Mouse (Mus musculus): ENCODE data around the gene Crhr2. TPM values are rescaled to one million over a fixed set of nuclear protein-coding genes. Genes with fewer than 3 reads are reported as not detected.

Gene Crhr2
- polyA plus RNA-seq, 1 experiment from 2014 or later, result 6.4 TPM

GRCm38 (mm10) chr6:55123056-55123455, 9.8 kb downstream of the Crhr2 start:
- H3K9ac ChIP-seq, result no peak overlapping the region
- H3K4me3 ChIP-seq, result no peak overlapping the region
- no peaks in the 10 kb centered on the region for H3K9me3 ChIP-seq (replicated peaks)
- no peak overlapping the region for H3K27ac ChIP-seq (ENCODE audit: poor library complexity, severe bottlenecking)
- H3K4me1 ChIP-seq (replicated peaks), result 0 out of 2 replicates have a peak, but pooled peaks cover 2% of the 10 kb centered on the region
- no peaks in the 10 kb centered on the region for H3K36me3 ChIP-seq
- 16% methylated on average over 4 of the region's 4 CpGs for WGBS
- ATAC-seq (ENCODE audit: insufficient number of reproducible peaks, low FRiP score), result peak; percentile 51; the same call in 1 of the 2 replicates
- H3K27me3 ChIP-seq (replicated peaks), result peaks cover 56% of the 10 kb centered on the region
- no peak overlapping the region for H3K4me2 ChIP-seq

DNA sequence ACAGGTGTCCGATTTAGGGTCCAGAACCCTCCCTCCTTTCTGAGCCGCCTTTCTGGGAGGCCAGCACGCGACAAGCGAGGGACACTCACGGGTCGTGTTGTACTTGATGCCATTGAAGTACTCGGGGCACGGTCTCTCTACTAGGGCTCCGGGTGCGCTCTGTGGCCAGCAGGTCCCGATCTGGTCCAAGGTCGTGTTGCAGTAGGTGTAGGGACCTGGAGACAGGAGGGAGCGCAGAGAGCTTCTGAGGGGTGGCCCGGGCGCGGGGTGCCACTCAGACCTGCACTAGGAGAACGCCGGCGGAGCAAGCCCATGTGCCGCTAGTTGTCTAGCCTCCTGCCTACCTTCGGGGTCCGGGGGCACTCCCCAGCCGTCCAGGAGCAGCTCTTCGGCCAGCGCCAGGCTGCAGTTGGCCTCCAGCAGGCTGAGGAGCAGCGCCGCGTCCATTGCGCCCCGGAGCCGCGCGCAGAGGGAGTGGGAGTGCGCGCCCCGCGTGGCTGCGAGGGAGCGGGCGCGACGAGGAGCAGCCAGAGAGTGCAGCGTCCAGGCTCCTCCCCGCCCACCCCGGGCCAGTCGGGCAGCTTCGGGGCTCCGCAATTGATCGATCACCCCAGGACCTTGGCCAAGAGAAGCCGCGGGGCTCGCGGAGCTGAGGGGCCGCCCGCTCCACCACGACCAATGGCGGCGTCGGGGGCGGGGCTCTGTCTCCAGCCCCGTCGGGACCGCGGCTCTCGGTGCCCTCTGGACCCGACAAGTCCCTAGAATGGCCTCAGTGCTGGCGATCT, 15.3 kb downstream of the Crhr2 start:
- 0 out of 2 replicates have a peak, but pooled peaks have one; percentile 43 for ATAC-seq (ENCODE audit: insufficient number of reproducible peaks, low FRiP score)

GRCm38 (mm10) chr6:55108358-55108757, 24.5 kb downstream of the Crhr2 start:
- no peak for ATAC-seq (ENCODE audit: insufficient number of reproducible peaks, low FRiP score)
- Histone ChIP-seq H3K27me3 (replicated peaks) (peaks cover 30% of the 10 kb centered on the region), H3K4me2 (no peak overlapping the region), H3K4me1 (replicated peaks) (no peaks in the 10 kb centered on the region), H3K27ac (ENCODE audit: poor library complexity, severe bottlenecking) (no peak overlapping the region), H3K36me3 (no peaks in the 10 kb centered on the region), H3K4me3 (no peak overlapping the region), H3K9me3 (replicated peaks) (no peaks in the 10 kb centered on the region), H3K9ac (no peak overlapping the region)
- WGBS, result 10% methylated on average over 7 of the region's 7 CpGs

More for the DNA sequence above, 15.3 kb downstream of the Crhr2 start:
- H3K9ac ChIP-seq, result peak overlapping the region; percentile 19; the same call in 1 of the 2 replicates
- H3K4me1 ChIP-seq (replicated peaks), result peaks cover 10% of the 10 kb centered on the region; the same call in 1 of the 2 replicates
- H3K27me3 ChIP-seq (replicated peaks), result peaks cover 90% of the 10 kb centered on the region
- H3K4me3 ChIP-seq, result peak overlapping the region; percentile 61
- H3K27ac ChIP-seq (ENCODE audit: poor library complexity, severe bottlenecking), result no peak overlapping the region
- no peaks in the 10 kb centered on the region for H3K36me3 ChIP-seq
- no peaks in the 10 kb centered on the region for H3K9me3 ChIP-seq (replicated peaks)
- WGBS, result under 1% methylated on average over 68 of the region's 68 CpGs
- H3K4me2 ChIP-seq, result peak overlapping the region; percentile 85

GRCm38 (mm10) chr6:55098603-55099002, 34.2 kb downstream of the Crhr2 start:
- H3K4me3 ChIP-seq, result no peak overlapping the region
- ATAC-seq (ENCODE audit: insufficient number of reproducible peaks, low FRiP score), result no peak
- H3K27me3 ChIP-seq (replicated peaks), result 0 out of 2 replicates have a peak, but pooled peaks cover 13% of the 10 kb centered on the region
- no peak overlapping the region for H3K4me2 ChIP-seq
- WGBS, result 71% methylated on average over 5 of the region's 5 CpGs
- 0 out of 2 replicates have a peak, but pooled peaks cover 5% of the 10 kb centered on the region for H3K4me1 ChIP-seq (replicated peaks)
- no peak overlapping the region for H3K27ac ChIP-seq (ENCODE audit: poor library complexity, severe bottlenecking)
- H3K36me3 ChIP-seq, result no peaks in the 10 kb centered on the region
- H3K9me3 ChIP-seq (replicated peaks), result no peaks in the 10 kb centered on the region
- no peak overlapping the region for H3K9ac ChIP-seq

DNA sequence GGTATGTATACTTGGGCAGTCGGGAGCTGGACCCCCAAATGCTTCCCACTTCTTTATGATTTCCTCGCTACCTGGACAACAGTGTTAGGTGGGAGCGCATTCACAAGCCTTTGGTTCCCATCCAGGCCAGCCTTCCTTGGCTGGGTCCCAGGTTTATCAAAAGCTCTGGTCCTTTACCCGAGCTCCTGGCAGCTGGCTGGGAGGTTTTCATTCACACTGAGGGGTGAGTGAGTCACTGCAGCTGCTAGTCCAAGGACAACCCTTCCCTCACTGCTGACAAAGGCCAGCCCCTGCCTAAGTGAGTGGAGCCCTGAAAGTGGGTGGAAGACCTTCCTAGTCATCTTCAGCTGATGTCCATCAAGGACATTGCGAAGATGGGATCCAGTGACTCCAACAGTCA, 34.8 kb downstream of the Crhr2 start:
- H3K27me3 ChIP-seq (replicated peaks), result 0 out of 2 replicates have a peak, but pooled peaks cover 11% of the 10 kb centered on the region
- H3K4me3 ChIP-seq, result no peak overlapping the region
- no peaks in the 10 kb centered on the region for H3K9me3 ChIP-seq (replicated peaks)
- H3K36me3 ChIP-seq, result no peaks in the 10 kb centered on the region
- H3K4me1 ChIP-seq (replicated peaks), result 0 out of 2 replicates have a peak, but pooled peaks cover 5% of the 10 kb centered on the region
- H3K4me2 ChIP-seq, result no peak overlapping the region
- no peak overlapping the region for H3K27ac ChIP-seq (ENCODE audit: poor library complexity, severe bottlenecking)
- WGBS, result 53% methylated on average over 5 of the region's 5 CpGs
- no peak overlapping the region for H3K9ac ChIP-seq
- no peak for ATAC-seq (ENCODE audit: insufficient number of reproducible peaks, low FRiP score)

- Histone ChIP-seq H3K4me3 (no peak overlapping the region), H3K36me3 (no peaks in the 10 kb centered on the region)
- WGBS, result 78% methylated on average over 6 of the region's 6 CpGs
These were observed 39.2 kb downstream of the Crhr2 start for GRCm38 (mm10) chr6:55093431-55094146.

DNA sequence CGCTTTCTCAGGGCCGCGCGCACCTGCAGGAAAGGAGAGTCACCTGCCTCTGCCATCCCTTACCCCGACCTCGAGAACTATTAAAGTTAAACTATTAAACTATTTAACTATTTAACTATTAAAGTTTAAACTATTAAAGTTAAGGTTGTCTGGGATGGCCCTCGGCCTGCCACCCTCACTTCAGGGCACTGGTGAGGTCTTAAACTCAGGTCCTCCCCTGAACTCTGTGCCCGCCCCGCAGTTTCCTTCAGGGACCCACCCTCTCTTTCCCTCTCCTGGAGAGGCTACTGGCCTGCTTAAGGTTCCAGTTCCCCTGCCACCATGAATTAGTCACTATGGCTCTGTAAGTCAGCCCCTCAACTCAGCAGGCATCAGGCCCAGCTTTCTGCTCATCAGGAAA, 41.4 kb downstream of the Crhr2 start:
- no peak for ATAC-seq (ENCODE audit: insufficient number of reproducible peaks, low FRiP score)
- Histone ChIP-seq H3K9ac (no peak overlapping the region), H3K36me3 (no peaks in the 10 kb centered on the region), H3K4me2 (no peak overlapping the region), H3K27me3 (replicated peaks) (0 out of 2 replicates have a peak, but pooled peaks cover 11% of the 10 kb centered on the region), H3K27ac (ENCODE audit: poor library complexity, severe bottlenecking) (no peak overlapping the region), H3K4me1 (replicated peaks) (no peaks in the 10 kb centered on the region), H3K9me3 (replicated peaks) (no peaks in the 10 kb centered on the region), H3K4me3 (no peak overlapping the region)
- 82% methylated on average over 9 of the region's 9 CpGs for WGBS

More at GRCm38 (mm10) chr6:55093431-55094146, 39.2 kb downstream of the Crhr2 start:
- Histone ChIP-seq H3K4me2 (no peak overlapping the region), H3K27me3 (replicated peaks) (0 out of 2 replicates have a peak, but pooled peaks cover 18% of the 10 kb centered on the region), H3K9me3 (replicated peaks) (no peaks in the 10 kb centered on the region), H3K9ac (no peak overlapping the region), H3K27ac (ENCODE audit: poor library complexity, severe bottlenecking) (no peak overlapping the region), H3K4me1 (replicated peaks) (0 out of 2 replicates have a peak, but pooled peaks cover under 1% of the 10 kb centered on the region)
- no peak for ATAC-seq (ENCODE audit: insufficient number of reproducible peaks, low FRiP score)

DNA sequence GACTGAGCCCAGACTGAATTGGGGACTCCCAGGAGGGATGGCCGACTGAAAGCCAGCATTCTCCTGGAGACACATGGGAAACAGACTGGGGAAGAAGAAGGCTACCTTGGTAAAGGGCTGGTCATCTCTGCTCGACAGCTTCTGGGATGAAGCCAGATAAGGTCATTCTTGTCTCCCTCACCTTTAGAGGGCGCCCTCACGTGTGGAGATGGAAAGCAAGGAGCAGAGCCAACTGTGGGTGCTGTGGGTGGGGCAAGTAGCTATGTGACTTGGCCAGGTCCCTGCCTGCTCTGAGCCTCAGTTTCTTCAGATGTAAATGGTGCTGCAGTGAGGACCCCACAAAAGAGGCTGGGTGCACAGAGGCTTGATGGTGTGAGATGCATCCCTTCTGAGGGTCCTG, 42.2 kb downstream of the Crhr2 start:
- ATAC-seq (ENCODE audit: insufficient number of reproducible peaks, low FRiP score), result no peak
- H3K4me2 ChIP-seq, result no peak overlapping the region
- H3K27me3 ChIP-seq (replicated peaks), result 0 out of 2 replicates have a peak, but pooled peaks cover 7% of the 10 kb centered on the region
- no peaks in the 10 kb centered on the region for H3K4me1 ChIP-seq (replicated peaks)
- no peak overlapping the region for H3K4me3 ChIP-seq
- WGBS, result 34% methylated on average over 4 of the region's 4 CpGs
- no peak overlapping the region for H3K9ac ChIP-seq
- no peak overlapping the region for H3K27ac ChIP-seq (ENCODE audit: poor library complexity, severe bottlenecking)
- H3K36me3 ChIP-seq, result no peaks in the 10 kb centered on the region
- H3K9me3 ChIP-seq (replicated peaks), result no peaks in the 10 kb centered on the region

DNA sequence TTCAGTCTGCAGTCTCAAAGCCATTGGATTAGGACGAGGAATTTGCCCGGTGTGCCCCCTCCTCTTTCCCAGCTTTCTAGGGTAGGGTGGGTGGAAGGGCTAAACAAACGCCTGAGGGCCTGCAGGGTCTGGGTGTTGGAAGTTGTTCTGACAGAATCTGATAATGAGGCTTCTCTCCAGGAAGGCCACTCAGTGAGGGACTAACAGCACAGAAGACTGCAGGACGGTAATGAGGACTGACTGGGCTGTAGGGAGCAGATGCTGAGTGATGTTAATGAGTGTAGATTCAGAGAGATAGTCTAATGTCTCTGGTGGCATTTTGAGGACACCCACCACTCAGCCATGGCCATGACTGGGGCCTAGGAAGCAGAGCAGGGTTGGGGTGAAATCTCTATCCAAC, 45.5 kb downstream of the Crhr2 start:
- H3K27ac ChIP-seq (ENCODE audit: poor library complexity, severe bottlenecking), result no peak overlapping the region
- H3K36me3 ChIP-seq, result no peaks in the 10 kb centered on the region
- H3K9ac ChIP-seq, result no peak overlapping the region
- H3K4me3 ChIP-seq, result no peak overlapping the region
- WGBS, result 14% methylated on average over 4 of the region's 4 CpGs
- H3K4me1 ChIP-seq (replicated peaks), result 0 out of 2 replicates have a peak, but pooled peaks cover 3% of the 10 kb centered on the region
- H3K27me3 ChIP-seq (replicated peaks), result 0 out of 2 replicates have a peak, but pooled peaks cover 7% of the 10 kb centered on the region
- no peak overlapping the region for H3K4me2 ChIP-seq
- no peak for ATAC-seq (ENCODE audit: insufficient number of reproducible peaks, low FRiP score)
- H3K9me3 ChIP-seq (replicated peaks), result no peaks in the 10 kb centered on the region

DNA sequence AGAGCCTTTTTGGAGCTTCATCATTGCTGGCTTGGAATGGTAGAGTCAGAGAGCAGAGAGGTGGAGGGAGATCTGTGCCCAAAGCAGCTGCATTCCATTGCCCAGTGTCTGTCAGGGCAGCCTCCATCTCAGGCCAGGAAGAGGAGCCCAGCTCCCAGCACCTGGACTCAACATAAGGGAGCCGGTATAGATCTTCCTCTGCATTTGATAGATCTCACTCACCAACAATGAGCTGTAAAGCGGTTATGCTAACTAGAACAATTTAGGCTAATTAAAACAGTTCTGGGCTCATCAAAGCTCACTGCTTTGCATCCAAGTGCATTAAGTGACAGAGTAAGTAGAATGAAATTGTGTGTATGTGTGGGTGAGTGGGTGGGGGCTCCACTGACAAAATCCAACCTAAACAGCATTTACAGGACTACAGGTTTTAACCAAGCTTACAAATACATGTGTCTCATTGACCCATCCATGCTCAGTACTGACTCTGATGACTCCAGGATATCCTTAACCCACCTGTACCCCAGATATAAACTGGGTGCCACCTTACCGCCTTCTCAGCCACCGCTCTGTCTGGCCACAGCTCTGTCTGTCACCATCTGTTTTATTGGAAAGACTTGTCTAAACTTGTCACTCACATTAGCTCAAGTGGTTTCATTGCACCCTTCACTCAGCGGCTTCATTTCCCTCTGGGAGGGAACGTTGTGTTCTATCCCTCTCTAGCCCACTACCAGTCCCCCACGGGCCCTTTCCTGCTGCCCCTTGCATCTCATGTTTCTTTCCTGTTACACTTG, 50.4 kb downstream of the Crhr2 start:
- H3K4me2 ChIP-seq, result no peak overlapping the region
- H3K4me1 ChIP-seq (replicated peaks), result 0 out of 2 replicates have a peak, but pooled peaks cover 3% of the 10 kb centered on the region
- no peak overlapping the region for H3K9ac ChIP-seq
- no peak for ATAC-seq (ENCODE audit: insufficient number of reproducible peaks, low FRiP score)
- WGBS, result 61% methylated on average over 7 of the region's 7 CpGs
- no peak overlapping the region for H3K27ac ChIP-seq (ENCODE audit: poor library complexity, severe bottlenecking)
- H3K4me3 ChIP-seq, result no peak overlapping the region
- H3K9me3 ChIP-seq (replicated peaks), result no peaks in the 10 kb centered on the region
- peaks cover 38% of the 10 kb centered on the region for H3K36me3 ChIP-seq
- H3K27me3 ChIP-seq (replicated peaks), result no peaks in the 10 kb centered on the region
